Mouse (Mus musculus) C2C12 (cell line): ENCODE results near the gene Capn11. TPM values are rescaled to one million over a fixed set of nuclear protein-coding genes. Genes with fewer than 3 reads are reported as not detected.

ENCODE experiments used
- H3K27me3 ChIP-seq: one replicate; pipeline ENCODE4 v1.6.1; 2011; ENCODE audit not compliant: control insufficient read depth, insufficient read depth, insufficient read length
- H3K36me3 ChIP-seq: one replicate; pipeline ENCODE4 v1.6.1; 2011; ENCODE audit not compliant: control insufficient read depth, insufficient read depth
- H3K4me3 ChIP-seq: one replicate; pipeline ENCODE4 v1.5.1; 2011; ENCODE audit warnings: mild to moderate bottlenecking, control low read depth; ENCODE audit not compliant: poor library complexity, insufficient read depth, severe bottlenecking
- H3K79me2 ChIP-seq: one replicate; pipeline ENCODE4 v1.6.1; 2011; ENCODE audit not compliant: control insufficient read depth, insufficient read depth
- H3K79me3 ChIP-seq: one replicate; pipeline ENCODE4 v1.6.1; 2011; ENCODE audit warnings: low read depth, control low read depth
- H3ac ChIP-seq: one replicate; pipeline ENCODE3; 2011; ENCODE audit warnings: low read depth; ENCODE audit not compliant: control insufficient read depth, insufficient read length
- CEBPB ChIP-seq: IDR thresholded peaks from one replicate; pipeline ENCODE4 v1.6.1; 2011; ENCODE audit warnings: low read depth, mild to moderate bottlenecking, control low read depth, moderate library complexity
- CTCF ChIP-seq: IDR thresholded peaks from one replicate; pipeline ENCODE4 v1.5.1; 2011; ENCODE audit not compliant: control insufficient read depth, insufficient read depth, insufficient read length
- FOSL1 ChIP-seq: IDR thresholded peaks from one replicate; pipeline ENCODE4 v1.8.0; 2011; ENCODE audit warnings: mild to moderate bottlenecking, low read length; ENCODE audit not compliant: poor library complexity, insufficient read depth, severe bottlenecking
- MAX ChIP-seq: IDR thresholded peaks from one replicate; pipeline ENCODE4 v1.6.1; 2011; ENCODE audit warnings: mild to moderate bottlenecking, control low read depth
- MYOD1 ChIP-seq: IDR thresholded peaks from one replicate; pipeline ENCODE4 v1.6.1; 2011; ENCODE audit warnings: low read depth; ENCODE audit not compliant: control insufficient read depth, insufficient read length
- MYOG ChIP-seq: IDR thresholded peaks from one replicate; pipeline ENCODE4 v1.6.1; 2011; ENCODE audit not compliant: control insufficient read depth, insufficient read length; ENCODE audit errors: extremely low read depth
- USF1 ChIP-seq: IDR thresholded peaks from one replicate; pipeline ENCODE4 v1.6.1; 2011; ENCODE audit warnings: low read depth, mild to moderate bottlenecking, control low read depth, moderate library complexity
- polyA plus RNA-seq: library from polyadenylated mRNA; unstranded; fragments of >200 nt; fragmentation: generic; extraction: Trizol; gene quantifications from one replicate; pipeline ENCODE4 v1.2.1, GENCODE M21; 2012; ENCODE audit warnings: missing spikeins

Gene Capn11
- polyA plus RNA-seq, 1 experiment: 0.04 TPM

GRCm38 (mm10) chr17:45618941-45619385, 40.2 kb downstream of the Capn11 start:
- Histone ChIP-seq H3K27me3 (no peaks in the 10 kb centered on the region), H3K79me3 (no peaks in the 10 kb centered on the region), H3K4me3 (no peak overlapping the region), H3ac (no peak overlapping the region), H3K36me3 (no peaks in the 10 kb centered on the region), H3K79me2 (no peaks in the 10 kb centered on the region)
- no peak for TF ChIP-seq USF1
- TF ChIP-seq FOSL1: no peak
- TF ChIP-seq CEBPB: no peak
- TF ChIP-seq MAX: no peak
- TF ChIP-seq MYOG: no peak
- TF ChIP-seq MYOD1: no peak

DNA sequence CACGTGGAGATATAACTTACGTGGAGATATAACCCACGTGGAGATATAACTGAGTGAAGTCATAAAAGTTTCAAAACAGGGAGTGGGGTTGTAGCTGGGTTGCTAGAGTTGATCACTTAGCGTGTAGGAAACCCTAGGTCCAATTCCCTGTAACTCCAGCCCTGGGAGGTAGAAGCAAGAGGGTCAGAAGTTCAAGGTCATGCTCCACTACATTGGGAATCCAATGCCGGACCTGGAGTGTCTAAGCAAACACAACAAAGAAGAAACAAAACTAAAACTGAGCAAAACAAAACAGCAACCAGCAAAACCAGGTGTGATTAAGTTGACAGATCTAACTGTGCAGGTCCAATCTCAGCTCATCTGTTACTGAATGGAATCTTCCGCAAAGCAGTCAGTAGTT, 41.5 kb downstream of the Capn11 start:
- H3ac ChIP-seq: no peak overlapping the region
- no peaks in the 10 kb centered on the region for H3K79me2 ChIP-seq
- H3K27me3 ChIP-seq: no peaks in the 10 kb centered on the region
- no peak overlapping the region for H3K4me3 ChIP-seq
- no peak for TF ChIP-seq USF1
- TF ChIP-seq MAX: no peak
- TF ChIP-seq MYOD1: no peak
- no peak for TF ChIP-seq CEBPB
- no peak for TF ChIP-seq MYOG
- TF ChIP-seq CTCF: no peak
- TF ChIP-seq FOSL1: no peak
- no peaks in the 10 kb centered on the region for H3K36me3 ChIP-seq
- no peaks in the 10 kb centered on the region for H3K79me3 ChIP-seq

- H3K27me3 ChIP-seq: no peaks in the 10 kb centered on the region
- H3K36me3 ChIP-seq: no peaks in the 10 kb centered on the region
- no peaks in the 10 kb centered on the region for H3K79me3 ChIP-seq
- peak; percentile 32 for TF ChIP-seq CEBPB
- TF ChIP-seq MYOD1: no peak
- H3ac ChIP-seq: no peak overlapping the region
- no peaks in the 10 kb centered on the region for H3K79me2 ChIP-seq
- H3K4me3 ChIP-seq: no peak overlapping the region
These were observed 42.4 kb downstream of the Capn11 start for GRCm38 (mm10) chr17:45616679-45617078.

DNA sequence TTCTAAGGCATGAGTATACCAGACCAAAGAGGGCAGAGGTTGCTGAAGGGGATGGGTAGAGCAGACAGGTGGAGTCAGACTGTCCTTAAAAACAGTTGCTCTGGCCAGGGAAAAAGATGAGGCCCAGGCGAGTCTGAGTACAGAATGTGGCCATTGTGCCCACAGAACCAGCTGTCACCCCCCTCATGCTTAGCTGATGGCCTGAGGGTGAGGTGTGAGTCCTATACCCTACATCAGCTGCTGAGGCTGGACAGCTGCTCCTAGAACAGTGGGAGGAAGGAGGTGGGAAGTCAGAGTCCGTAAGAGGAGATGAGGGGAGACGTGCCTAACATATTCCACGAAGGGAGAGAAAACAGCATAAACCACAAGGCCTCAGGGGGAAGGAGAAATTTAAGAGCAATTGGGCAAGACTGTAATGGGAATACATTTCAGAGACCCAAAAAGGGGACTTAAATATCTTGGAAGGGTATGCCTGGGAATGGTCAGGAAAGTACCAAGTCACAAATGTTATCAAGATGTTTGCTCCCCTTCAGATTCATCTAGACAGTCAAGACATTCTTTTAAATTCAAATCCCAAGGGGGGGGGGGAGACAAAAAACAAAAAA, 43.0 kb downstream of the Capn11 start:
- H3K4me3 ChIP-seq: no peak overlapping the region
- H3ac ChIP-seq: no peak overlapping the region
- no peaks in the 10 kb centered on the region for H3K79me3 ChIP-seq
- no peaks in the 10 kb centered on the region for H3K79me2 ChIP-seq
- peak; percentile 93 for TF ChIP-seq MYOD1
- peak; percentile 61 for TF ChIP-seq CEBPB
- TF ChIP-seq USF1: no peak
- TF ChIP-seq FOSL1: no peak
- no peak for TF ChIP-seq MAX
- peak; percentile 84 for TF ChIP-seq MYOG
- TF ChIP-seq CTCF: no peak
- no peaks in the 10 kb centered on the region for H3K36me3 ChIP-seq
- H3K27me3 ChIP-seq: no peaks in the 10 kb centered on the region

- H3K79me2 ChIP-seq: no peaks in the 10 kb centered on the region
- no peak overlapping the region for H3K4me3 ChIP-seq
- no peak overlapping the region for H3ac ChIP-seq
- H3K27me3 ChIP-seq: no peaks in the 10 kb centered on the region
- TF ChIP-seq MAX: no peak
- TF ChIP-seq FOSL1: no peak
- no peak for TF ChIP-seq CEBPB
- TF ChIP-seq USF1: no peak
- TF ChIP-seq CTCF: no peak
- no peak for TF ChIP-seq MYOD1
- TF ChIP-seq MYOG: no peak
- H3K79me3 ChIP-seq: no peaks in the 10 kb centered on the region
- H3K36me3 ChIP-seq: no peaks in the 10 kb centered on the region
These were observed 46.2 kb downstream of the Capn11 start for GRCm38 (mm10) chr17:45612921-45613320.

- no peaks in the 10 kb centered on the region for H3K36me3 ChIP-seq
- TF ChIP-seq CEBPB (no peak), FOSL1 (no peak), USF1 (no peak), MYOD1 (no peak), MAX (no peak)
- H3K79me2 ChIP-seq: no peaks in the 10 kb centered on the region
- H3K27me3 ChIP-seq: no peaks in the 10 kb centered on the region
- no peaks in the 10 kb centered on the region for H3K79me3 ChIP-seq
- H3ac ChIP-seq: no peak overlapping the region
- no peak overlapping the region for H3K4me3 ChIP-seq
These were observed 47.1 kb downstream of the Capn11 start for GRCm38 (mm10) chr17:45612008-45612407.
